Mouse (Mus musculus) kidney, adult 2 months (tissue): Measurements from ENCODE around the gene Serpinf1.

ENCODE experiments used
- CTCF ChIP-seq: fragments of 200-500 bp; conservative IDR thresholded peaks from 2 replicates; pipeline ENCODE4 v1.5.1; 2011; ENCODE audit warnings: low read depth, mild to moderate bottlenecking, control low read depth, low read length, moderate library complexity, mixed read lengths; ENCODE audit not compliant: insufficient read depth, insufficient read length
- POLR2A ChIP-seq: fragments of 200-500 bp; IDR thresholded peaks from one replicate; pipeline ENCODE4 v1.6.1; 2011; ENCODE audit warnings: low read depth, low read length, control low read depth

GRCm38 (mm10) chr11:75470675-75471074, 48.2 kb upstream of the Serpinf1 start:
- TF ChIP-seq POLR2A (no peak), CTCF (no peak)
